Mouse (Mus musculus) left cerebral cortex, postnatal 10 days (tissue): ENCODE results near the gene Ugt2b37. TPM values are rescaled to one million over a fixed set of nuclear protein-coding genes. Genes with fewer than 3 reads are reported as not detected.
"Not testable (repeated sequence)": the region's sequence is repeated elsewhere in the genome, so short reads cannot be mapped to it uniquely, and the experiment has no call there.

Experiments used
- DNase-seq, 2 experiments: peaks; one replicate each; pipeline ENCODE4 v3.0.0; 2021 to 2022; ENCODE audit warnings: low spot score in 2 of 2, mixed read lengths in 1 of 2; ENCODE audit errors: extremely low spot score in 1 of 2
- intact Hi-C: fragments of 180-260 bp; cut with DNase I; formaldehyde crosslinking; loops from one replicate; pipeline ENCODE4 v1.15.1; 2025
- total RNA-seq, 2 experiments: library from RNA; stranded (reverse); gene quantifications; 2 replicates each; pipeline ENCODE4 v1.2.3; 2021

The Ugt2b37 gene
- total RNA-seq = not detected

DNA sequence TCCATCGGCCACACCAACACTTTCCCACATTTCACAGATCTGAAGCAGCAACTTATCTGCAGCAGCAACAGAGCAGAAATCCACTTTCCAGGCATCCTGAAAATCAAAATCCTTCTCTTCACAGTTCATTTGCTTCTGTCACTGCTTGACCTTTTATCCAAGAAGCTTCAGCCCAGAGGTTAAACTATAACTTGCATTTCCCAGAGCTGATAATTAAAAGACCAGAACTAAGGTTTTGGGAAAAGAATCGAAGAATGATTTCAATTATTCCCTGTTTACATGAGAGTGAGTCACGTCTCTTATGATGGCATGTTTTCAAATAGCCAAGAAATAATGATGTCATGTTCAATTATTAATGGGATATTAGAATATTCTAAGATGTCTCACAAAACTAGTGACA, at the start of gene Ugt2b37:
Ugt2b37 (minus strand) TSS at position 129 of the 400 bp plus-strand sequence.
- intact Hi-C loops, DNase-seq: not testable (repeated sequence)

DNA sequence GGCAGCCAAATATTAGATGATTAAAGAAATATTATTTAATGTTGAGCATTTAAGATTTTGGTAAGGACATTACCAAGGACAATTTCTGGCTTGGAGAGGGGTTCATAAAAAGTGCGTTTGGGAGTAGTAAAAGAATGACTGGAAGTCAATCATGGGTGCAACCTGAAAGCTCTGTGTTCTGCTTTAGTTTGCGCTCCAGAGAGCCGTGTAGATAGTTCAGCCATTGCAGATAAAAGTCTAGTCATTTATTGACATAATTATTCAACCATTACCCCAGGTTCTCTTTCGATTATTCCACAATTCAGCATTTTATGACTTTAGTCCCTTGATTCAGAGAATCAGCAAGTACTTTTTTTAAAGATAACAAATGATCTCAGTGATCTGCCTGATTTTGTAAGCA, 31.6 kb upstream of the Ugt2b37 start:
- intact Hi-C loops, DNase-seq: not testable (repeated sequence)

- intact Hi-C loops, DNase-seq: not testable (repeated sequence)
Measured at GRCm38 (mm10) chr5:87275986-87276385, 21.4 kb upstream of the Ugt2b37 start.

- intact Hi-C loops = no loop called here
- no peak for DNase-seq
Measured at GRCm38 (mm10) chr5:87275581-87275980, 21.0 kb upstream of the Ugt2b37 start.

GRCm38 (mm10) chr5:87255831-87256230, 1.2 kb upstream of the Ugt2b37 start:
- DNase-seq = no peak
- intact Hi-C loops = no loop called here

GRCm38 (mm10) chr5:87242140-87242539, 12.5 kb downstream of the Ugt2b37 start:
- intact Hi-C loops, DNase-seq: not testable (repeated sequence)

- DNase-seq, intact Hi-C loops: not testable (repeated sequence)
Measured at GRCm38 (mm10) chr5:87196430-87196829, 58.2 kb downstream of the Ugt2b37 start.

Other genes with a start within 250 kb of the Ugt2b37 start
- not detected for gene Ugt2b36, start 162.2 kb downstream of the Ugt2b37 start, total RNA-seq
- not detected for gene Ugt2b5, start 114.5 kb downstream of the Ugt2b37 start, total RNA-seq
- not detected for gene Ugt2a3, start 82.4 kb upstream of the Ugt2b37 start, total RNA-seq
- not detected for gene Ugt2b38, start 169.4 kb upstream of the Ugt2b37 start, total RNA-seq
- gene Ugt2a2, start 227.5 kb upstream of the Ugt2b37 start, total RNA-seq = not detected
- not detected for gene Gm43638, start 232.0 kb upstream of the Ugt2b37 start, total RNA-seq
- not detected for gene Ugt2a1, start 236.1 kb upstream of the Ugt2b37 start, total RNA-seq